Mouse (Mus musculus) brown adipose tissue, adult 24 weeks (tissue): ENCODE data around the gene Car5a. TPM values are rescaled to one million over a fixed set of nuclear protein-coding genes. Genes with fewer than 3 reads are reported as not detected.

Source experiments
- H3K27ac ChIP-seq: fragments of 200-500 bp; replicated peaks from 2 replicates; pipeline ENCODE4 v1.5.1; 2012; ENCODE audit warnings: low read depth, mild to moderate bottlenecking, low read length
- H3K4me1 ChIP-seq: fragments of 200-500 bp; 2 replicates; pipeline ENCODE4 v1.6.1; 2012; ENCODE audit warnings: low read length, mixed read lengths; ENCODE audit not compliant: control insufficient read depth, insufficient read depth, insufficient read length
- H3K4me3 ChIP-seq: fragments of 200-500 bp; 2 replicates; pipeline ENCODE4 v1.5.1; 2012; ENCODE audit warnings: low read depth, mild to moderate bottlenecking, low read length, moderate library complexity; ENCODE audit not compliant: insufficient read depth
- polyA plus RNA-seq: library from polyadenylated mRNA; stranded (reverse); fragments of >200 nt; gene quantifications from 2 replicates; pipeline ENCODE4 v1.2.4, GENCODE M21; 2012; ENCODE audit not compliant: missing spikeins, insufficient read depth, insufficient read length

Gene Car5a
- polyA plus RNA-seq, 1 experiment, result not detected

DNA sequence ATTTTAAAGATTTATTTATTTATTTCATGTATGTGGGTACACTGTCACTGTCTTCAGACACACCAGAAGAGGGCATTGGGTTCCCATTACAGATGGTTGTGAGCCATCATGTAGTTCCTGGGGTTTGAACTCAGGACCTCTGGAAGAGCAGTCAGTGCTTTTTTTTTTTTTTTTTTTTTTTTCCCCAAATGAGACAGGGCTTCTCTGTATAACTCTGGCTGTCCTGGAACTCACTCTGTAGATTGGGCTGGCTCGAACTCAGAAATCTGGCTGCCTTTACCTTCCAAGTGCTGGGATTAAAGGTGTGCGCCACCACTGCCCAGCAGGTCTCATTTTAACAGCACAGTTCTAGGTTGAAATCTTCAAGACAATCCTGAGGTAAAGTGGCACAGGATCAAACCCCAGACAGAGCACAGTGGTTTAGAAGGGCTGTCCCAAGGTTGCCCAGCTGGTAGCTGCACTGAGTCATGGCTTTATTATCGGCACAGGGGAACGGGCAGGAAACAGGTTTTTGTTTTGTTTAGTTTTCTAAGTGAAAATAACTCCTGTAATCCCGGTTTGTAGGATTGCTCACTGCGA, 4.6 kb upstream of the Car5a start, which contains the start of gene Banp:
Gene Banp, plus strand, starts transcription at position 529 of the 579 bp plus-strand sequence.
- Histone ChIP-seq H3K4me3 (peak within 1 kb of the TSS; percentile 87), H3K27ac (peak within 1 kb of the TSS; percentile 95), H3K4me1 (peaks cover 11% of the 10 kb centered on the region)

DNA sequence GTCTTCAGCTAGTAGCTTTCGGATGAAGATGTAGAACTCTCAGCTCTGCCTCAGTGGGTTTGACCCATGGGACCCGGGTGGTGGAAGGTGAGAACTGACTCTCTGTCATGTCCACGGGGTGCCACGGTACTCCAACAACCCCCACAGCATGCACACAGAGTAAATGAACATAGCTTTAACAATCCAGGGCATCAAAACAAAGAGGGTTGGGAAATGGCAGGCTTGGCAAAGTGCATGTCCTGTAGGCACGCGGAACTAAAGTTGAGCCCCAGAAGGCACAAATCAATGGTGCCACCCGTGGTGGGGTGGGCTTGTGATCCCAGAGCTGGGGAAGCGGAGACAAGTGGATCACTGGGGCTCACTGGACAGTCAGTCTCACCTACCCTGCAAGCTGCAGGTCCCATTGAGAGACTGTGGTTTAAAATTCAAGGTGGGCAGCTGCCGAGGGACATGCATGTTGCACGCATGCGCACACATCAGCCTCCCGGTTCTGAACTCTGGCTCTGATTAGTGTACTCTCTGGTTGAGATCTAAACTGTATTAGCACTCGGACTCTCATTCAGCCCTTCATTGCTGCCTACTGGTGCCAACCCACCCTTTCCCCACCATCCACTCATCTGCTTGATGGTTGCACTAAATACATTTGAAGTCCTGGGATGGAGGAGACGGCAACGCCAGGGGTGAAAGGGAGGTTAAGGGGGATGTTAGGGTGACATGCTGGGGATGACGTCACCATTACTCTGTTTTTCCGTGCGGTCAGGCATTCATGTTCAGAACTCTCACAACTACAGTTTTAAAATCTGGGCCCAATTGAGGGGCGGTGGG, 3.8 kb upstream of the Car5a start:
- Histone ChIP-seq H3K27ac (peak overlapping the region; percentile 47), H3K4me3 (peak overlapping the region; percentile 43), H3K4me1 (peaks cover 11% of the 10 kb centered on the region)

DNA sequence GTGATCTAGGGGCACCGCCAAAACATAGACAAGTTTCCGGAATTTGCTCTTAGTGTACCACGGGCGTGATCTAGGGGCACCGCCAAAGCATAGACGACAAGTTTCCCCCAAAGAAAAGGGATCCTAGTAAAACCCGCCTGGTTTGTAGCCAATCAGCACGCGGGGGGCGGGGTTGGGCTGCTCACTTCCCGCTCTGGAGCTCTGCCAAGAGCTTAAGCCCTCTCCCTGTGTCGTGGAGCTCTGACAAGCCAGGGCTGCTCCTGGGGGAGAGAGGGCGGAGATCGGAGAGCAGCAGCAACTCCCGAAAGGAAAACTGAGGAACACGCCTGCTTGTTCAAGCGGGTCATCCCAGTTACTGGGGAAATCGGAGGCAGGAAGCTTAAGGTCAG, 3.0 kb upstream of the Car5a start:
- Histone ChIP-seq H3K4me3 (peak overlapping the region; percentile 43), H3K4me1 (peaks cover 9% of the 10 kb centered on the region), H3K27ac (peak overlapping the region; percentile 47)

DNA sequence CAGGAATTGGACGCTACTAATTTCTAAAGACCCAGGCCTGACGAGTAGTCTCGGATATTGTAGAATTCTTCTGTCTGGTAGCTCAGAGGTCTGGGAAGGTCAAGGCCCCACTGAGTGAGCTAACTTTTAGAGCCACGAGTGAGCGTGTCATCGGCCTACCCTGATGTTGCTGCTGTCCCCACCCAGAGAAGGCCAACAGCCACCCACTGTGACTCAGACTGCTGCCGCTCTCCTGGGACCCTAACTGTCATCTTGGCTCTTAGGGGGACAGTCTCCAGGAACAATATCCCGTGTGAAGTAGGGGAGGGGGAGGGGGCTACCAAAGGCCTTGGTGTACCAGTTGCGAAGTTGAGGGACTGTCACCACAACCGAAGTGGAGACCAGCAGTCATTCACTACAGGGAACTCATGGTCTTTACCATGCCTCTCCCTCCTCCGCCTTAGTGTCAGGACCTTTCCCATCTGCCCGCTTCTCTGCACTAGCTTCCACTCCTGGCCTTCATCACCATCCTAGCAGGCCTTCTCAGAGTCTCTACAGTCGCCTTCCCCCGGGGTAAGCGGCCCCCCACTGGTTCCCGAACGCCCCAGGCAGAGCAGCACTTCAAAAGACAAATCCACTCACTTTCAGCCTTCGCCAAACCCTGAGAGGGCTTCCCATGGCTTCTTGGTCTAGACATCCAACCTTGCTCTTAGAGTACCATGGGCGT, 2.5 kb upstream of the Car5a start:
- peaks cover 8% of the 10 kb centered on the region for H3K4me1 ChIP-seq
- H3K27ac ChIP-seq, result peak overlapping the region; percentile 31; the same call in 1 of the 2 replicates
- peak overlapping the region; percentile 43 for H3K4me3 ChIP-seq

DNA sequence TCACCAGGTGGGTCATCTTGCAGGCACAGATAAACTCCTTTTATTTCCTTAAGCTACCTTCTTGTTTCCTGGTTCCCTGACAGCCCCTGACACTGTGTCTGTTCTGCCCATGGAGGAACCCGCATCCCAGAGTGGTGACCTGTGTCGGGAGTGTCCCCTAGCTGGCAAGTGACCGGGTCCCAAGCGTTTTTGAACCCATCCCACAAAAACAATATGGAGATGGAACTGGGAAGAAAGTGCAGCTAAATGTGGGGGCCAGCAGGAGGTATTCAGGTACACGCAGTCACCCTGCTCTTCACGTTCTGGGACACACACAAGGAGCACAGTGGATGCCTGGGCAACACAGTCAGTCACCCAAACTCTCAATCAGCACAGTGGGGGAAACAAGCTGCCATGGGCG, 1.6 kb upstream of the Car5a start:
- H3K4me3 ChIP-seq, result no peak overlapping the region
- H3K27ac ChIP-seq, result no peak overlapping the region
- H3K4me1 ChIP-seq, result peaks cover 6% of the 10 kb centered on the region

DNA sequence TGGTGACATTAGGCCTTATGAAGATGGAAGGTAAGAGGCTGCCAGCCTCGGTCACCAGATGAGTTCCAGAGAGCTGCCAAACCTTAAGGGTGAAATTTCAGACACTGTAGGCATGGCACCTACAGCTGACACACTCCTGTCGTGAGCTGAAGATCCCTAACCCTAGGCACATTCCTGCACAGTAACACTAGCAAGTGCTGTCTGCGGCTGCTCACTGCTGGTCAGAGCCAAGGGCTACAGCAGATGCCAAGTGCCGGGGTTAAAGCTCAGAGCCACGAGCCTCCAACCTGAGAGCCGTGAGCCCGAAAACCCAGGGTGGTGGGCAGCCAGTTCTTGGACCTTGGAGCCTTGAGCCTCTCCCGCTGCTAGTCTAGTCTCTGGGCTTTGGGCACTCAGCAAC, 988 bp downstream of the Car5a start:
- Histone ChIP-seq H3K4me3 (no peak overlapping the region), H3K4me1 (peaks cover 6% of the 10 kb centered on the region), H3K27ac (no peak overlapping the region)

DNA sequence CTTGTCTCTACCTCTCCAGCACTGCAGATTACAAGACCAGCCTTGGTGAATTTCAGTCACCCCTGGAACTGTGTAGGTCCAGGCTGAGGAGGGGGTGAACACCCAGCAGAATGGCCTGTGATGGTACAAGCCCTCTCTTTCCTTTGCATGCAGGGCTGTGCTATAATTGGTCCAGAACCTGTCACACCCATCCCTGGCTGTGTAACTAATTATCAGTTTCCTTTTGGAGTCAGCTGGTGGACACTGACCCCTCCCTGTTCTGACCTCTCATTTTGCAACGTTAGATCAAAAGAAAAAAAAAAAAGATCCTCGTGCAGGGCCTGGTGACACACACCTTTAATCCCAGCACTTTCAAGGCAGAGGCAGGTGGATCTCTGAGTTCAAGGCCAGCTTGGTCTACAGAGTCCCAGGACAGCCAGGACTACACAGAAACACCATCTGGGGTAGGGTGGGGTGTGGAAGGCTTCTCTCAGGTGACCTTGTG, 1.6 kb downstream of the Car5a start:
- no peak overlapping the region for H3K4me3 ChIP-seq
- no peak overlapping the region for H3K27ac ChIP-seq
- peaks cover 1% of the 10 kb centered on the region for H3K4me1 ChIP-seq

DNA sequence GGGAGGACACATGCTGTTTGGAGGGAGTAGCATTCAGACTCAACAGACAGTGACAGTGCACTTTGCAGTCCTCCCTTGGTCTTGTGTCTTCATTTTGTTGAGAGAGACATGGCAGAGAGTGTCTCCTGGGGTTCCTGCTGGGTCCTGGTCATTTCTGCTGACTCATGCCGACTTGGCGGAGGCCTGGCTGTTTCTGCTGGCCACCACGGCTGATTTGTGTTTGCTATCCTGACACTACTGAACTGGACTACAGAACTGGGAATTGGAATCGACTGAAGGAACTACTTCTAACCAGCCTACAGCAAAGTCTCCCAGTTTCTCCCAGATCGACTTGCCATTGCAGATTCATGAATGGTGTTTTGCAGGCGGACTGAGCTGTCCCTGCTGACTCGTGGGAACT, 6.0 kb downstream of the Car5a start:
- H3K27ac ChIP-seq, result no peak overlapping the region
- H3K4me1 ChIP-seq, result no peaks in the 10 kb centered on the region
- no peak overlapping the region for H3K4me3 ChIP-seq

DNA sequence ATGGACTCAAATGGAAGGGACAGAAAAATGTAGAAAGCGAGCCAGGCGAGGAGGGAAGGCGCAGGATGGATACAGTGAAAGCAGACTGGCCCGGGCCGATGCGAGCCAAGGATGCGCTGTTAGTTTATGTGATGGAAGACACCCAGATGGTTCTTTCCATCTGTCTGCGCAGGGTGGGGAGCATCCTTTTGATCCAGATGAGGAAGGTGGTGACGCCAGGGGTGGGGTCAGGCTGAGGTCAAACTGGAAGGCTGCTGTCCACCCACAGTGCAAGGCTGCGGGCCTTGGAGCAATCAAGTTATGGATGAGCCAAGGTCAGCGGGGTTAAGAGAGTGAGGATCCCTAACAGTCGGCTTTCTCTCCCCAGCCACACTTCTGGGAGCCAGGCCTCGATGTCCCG, 8.3 kb downstream of the Car5a start:
- peaks cover 4% of the 10 kb centered on the region; the same call in 1 of the 2 replicates for H3K4me1 ChIP-seq
- H3K27ac ChIP-seq, result no peak overlapping the region
- no peak overlapping the region for H3K4me3 ChIP-seq

DNA sequence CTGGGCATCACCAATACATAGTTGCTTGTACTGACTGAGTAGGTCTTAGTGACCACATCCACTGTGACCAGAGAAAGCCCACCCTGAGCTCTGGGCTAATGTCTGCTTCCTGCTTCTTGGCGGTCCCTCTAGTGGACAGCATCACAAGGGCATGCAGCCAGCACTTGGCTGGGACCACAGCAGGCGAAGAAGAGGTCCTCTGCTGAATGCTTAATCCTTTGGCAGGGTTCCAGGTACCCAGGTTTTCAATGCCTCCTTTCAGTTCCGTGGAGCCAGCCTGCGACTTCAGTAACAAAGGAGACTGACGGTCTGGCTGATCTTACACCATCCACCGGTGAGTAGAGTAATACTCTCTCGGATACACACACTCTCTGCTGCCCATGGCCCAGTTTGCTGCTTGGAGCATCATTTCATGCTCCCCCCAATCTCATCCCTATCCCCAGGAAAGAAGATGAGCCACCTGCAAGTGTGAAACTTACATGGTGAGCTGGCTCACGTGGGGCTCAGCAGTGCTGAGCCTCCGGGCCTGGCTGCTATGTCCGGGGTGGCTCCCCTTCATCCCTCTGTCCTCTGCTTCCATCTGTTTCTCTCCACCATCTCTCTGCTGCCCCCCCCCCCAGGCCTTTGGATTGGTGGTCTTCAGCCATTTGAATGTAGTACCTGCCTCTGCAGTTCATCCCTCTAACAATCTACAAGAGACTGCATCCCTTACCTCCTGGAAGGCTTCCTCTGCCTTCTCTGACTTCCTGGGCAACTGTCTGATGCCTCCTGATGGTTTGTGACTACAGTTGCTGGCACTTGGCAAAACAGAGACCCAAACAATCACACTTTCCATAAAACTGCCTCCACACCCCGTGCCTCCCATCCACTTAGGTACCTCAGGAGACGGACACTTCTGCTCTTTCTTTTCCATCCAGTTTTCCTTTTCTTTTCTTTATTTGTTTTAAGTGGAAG, 9.1 kb downstream of the Car5a start:
- no peak overlapping the region for H3K27ac ChIP-seq
- H3K4me1 ChIP-seq, result peaks cover 4% of the 10 kb centered on the region; the same call in 1 of the 2 replicates
- H3K4me3 ChIP-seq, result no peak overlapping the region

DNA sequence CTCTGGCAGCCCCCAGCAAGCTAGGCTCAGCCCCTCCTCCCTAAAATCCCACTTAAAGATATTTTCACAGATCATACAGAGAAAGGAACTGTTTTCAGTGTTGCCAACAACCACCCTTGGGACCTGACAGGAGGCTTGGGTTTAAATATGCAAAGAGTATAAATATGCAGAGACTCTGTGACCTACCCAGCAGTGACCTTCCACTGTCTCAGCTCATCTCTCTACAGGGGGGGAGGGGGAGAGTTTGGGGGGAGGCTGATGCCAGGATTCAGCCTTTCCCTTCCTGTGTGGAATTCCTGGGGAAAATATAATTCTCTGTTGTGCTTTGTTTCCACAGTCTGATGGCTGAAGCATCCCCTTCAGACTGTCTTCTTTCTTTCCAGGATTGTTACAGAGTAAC, 9.8 kb downstream of the Car5a start:
- H3K4me3 ChIP-seq, result no peak overlapping the region
- no peak overlapping the region for H3K27ac ChIP-seq
- H3K4me1 ChIP-seq, result peaks cover 4% of the 10 kb centered on the region; the same call in 1 of the 2 replicates

DNA sequence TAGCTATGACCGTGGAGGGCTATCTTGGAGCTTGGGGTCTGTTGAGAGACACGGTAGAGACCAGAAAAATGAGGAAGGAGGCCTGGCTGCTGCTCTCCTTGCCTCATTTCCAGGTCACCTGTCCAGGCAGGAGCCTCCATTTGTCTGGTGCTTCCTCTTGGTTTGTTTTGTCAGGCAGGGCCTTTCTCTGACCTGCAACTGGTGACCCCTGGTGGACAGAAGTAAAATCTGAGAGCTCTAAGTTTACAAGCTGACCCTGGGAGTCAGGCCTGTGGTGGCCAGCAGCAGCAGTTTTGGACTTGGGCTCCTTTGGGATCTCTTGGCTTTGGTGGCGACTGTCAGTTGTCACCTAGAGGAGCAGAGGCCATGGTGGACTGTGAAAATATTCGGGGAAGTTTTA, 10.2 kb downstream of the Car5a start:
- Histone ChIP-seq H3K4me1 (peaks cover 4% of the 10 kb centered on the region; the same call in 1 of the 2 replicates), H3K27ac (no peak overlapping the region), H3K4me3 (no peak overlapping the region)

DNA sequence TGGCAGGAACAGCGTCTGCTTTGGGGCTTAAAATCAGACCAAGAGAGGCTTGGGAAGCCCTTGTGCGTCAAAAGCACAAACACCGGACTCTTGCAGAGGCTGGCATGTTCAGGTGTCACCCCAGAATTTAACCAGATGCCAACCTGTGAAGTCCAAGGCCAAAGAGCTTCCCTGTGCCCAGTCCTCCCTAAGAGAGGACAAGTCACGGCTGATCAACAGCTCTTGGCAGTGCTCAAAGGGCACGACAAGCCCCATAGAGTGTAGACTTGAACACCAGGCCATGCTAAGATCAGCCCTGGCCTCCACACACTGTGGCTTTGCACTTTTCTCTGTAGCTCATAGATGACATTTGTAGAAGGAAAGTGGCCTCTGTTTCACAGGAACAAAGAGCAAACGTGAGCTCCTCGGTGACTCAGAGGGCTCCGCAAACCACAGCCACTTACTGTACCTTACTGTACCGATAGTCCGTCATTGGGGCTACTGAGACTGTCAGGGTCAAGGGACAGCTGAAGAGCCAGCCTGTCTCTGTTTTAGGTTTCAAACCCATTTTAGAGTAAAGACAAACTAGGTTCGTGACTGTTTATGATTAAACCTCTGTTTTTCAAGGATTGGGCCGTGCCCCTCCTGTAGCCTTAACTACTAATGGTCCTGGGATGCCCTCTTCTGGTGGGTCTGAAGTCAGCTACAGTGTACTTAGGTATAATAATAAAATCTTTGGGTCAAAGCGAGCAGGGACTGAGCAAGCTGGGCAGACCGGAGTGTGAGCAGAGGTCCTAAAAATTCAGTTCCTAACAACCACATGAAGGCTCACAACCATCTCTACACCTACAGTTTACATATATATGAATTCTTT, 11.8 kb downstream of the Car5a start:
- Histone ChIP-seq H3K27ac (peak overlapping the region; percentile 31), H3K4me1 (peaks cover 4% of the 10 kb centered on the region; the same call in 1 of the 2 replicates), H3K4me3 (no peak overlapping the region)
